Mouse (Mus musculus): ENCODE data around the gene Ubash3a. TPM values are rescaled to one million over a fixed set of nuclear protein-coding genes. Genes with fewer than 3 reads are reported as not detected.

The Ubash3a gene
- polyA plus RNA-seq, 1 experiment from 2014 or later: 0.11 TPM

DNA sequence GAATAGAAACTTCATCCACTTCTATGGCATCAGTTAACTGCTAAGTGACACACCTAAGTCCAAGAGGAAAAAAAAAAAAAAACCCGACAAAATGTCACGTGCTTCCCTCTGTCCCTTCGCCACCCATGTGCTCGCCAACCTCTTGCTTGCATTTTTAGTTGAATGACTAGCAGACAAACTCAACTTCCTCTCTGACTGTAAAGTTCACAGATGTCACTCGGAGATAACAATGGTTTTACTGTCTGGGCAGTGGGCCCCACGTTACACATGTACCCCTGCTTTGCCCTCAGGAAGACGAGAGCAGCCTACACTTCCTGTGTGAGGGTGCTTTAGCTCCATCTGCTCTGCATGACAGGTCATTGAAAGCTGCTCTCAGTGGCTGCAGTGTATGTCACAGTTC, 16.2 kb downstream of the Ubash3a start:
- 44% methylated on average over 7 of the region's 7 CpGs for whole genome bisulfite sequencing
- no peaks in the 10 kb centered on the region for H3K27me3 ChIP-seq (ENCODE audit: control insufficient read depth, insufficient read depth, low read length)
- no peak for DNase-seq (ENCODE audit: low spot score)
- no peak for ATAC-seq (replicated peaks; ENCODE audit: insufficient number of reproducible peaks, low FRiP score, low TSS enrichment, low read depth)
- no peaks in the 10 kb centered on the region for H3K4me1 ChIP-seq (ENCODE audit: control insufficient read depth, insufficient read depth, low read length)
- H3K4me2 ChIP-seq (ENCODE audit: low read depth, low read length): no peak overlapping the region
- H3K9ac ChIP-seq (replicated peaks; ENCODE audit: low read length): no peak overlapping the region
- H3K27ac ChIP-seq (replicated peaks; ENCODE audit: low read depth, low read length): no peak overlapping the region
- H3K4me3 ChIP-seq (ENCODE audit: low read depth, low read length): no peak overlapping the region
- no peaks in the 10 kb centered on the region for H3K9me3 ChIP-seq (replicated peaks; ENCODE audit: control insufficient read depth, low read length)
- no peaks in the 10 kb centered on the region for H3K36me3 ChIP-seq (replicated peaks; ENCODE audit: control insufficient read depth, insufficient read depth, low read depth, low read length)

DNA sequence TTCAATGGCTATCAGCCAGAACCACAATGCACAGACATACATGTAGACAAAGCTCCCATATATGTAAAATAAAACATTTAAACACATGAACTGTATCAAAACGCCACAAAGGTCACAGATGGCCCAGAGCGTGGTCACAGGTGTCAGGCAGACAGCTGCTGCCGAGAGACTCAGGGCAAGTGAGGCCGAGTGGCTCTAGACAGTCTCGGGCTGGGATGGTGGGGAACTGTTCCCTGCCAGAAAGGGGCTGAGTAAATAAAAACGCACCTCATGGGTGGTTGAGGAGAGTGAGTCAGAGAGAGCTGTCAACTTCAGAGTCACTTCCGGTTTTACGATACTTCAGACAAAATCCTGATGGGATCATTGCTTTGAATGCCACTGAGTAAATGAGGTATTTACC, 16.9 kb downstream of the Ubash3a start:
- no peak for ATAC-seq (replicated peaks; ENCODE audit: insufficient number of reproducible peaks, low FRiP score, low TSS enrichment, low read depth)
- H3K4me1 ChIP-seq (ENCODE audit: control insufficient read depth, insufficient read depth, low read length): no peaks in the 10 kb centered on the region
- H3K4me3 ChIP-seq (ENCODE audit: low read depth, low read length): no peak overlapping the region
- H3K9ac ChIP-seq (replicated peaks; ENCODE audit: low read length): no peak overlapping the region
- no peak for DNase-seq (ENCODE audit: low spot score)
- WGBS: 84% methylated on average over 8 of the region's 8 CpGs
- H3K9me3 ChIP-seq (replicated peaks; ENCODE audit: control insufficient read depth, low read length): no peaks in the 10 kb centered on the region
- no peaks in the 10 kb centered on the region for H3K27me3 ChIP-seq (ENCODE audit: control insufficient read depth, insufficient read depth, low read length)
- H3K4me2 ChIP-seq (ENCODE audit: low read depth, low read length): no peak overlapping the region
- H3K27ac ChIP-seq (replicated peaks; ENCODE audit: low read depth, low read length): no peak overlapping the region
- no peaks in the 10 kb centered on the region for H3K36me3 ChIP-seq (replicated peaks; ENCODE audit: control insufficient read depth, insufficient read depth, low read depth, low read length)

DNA sequence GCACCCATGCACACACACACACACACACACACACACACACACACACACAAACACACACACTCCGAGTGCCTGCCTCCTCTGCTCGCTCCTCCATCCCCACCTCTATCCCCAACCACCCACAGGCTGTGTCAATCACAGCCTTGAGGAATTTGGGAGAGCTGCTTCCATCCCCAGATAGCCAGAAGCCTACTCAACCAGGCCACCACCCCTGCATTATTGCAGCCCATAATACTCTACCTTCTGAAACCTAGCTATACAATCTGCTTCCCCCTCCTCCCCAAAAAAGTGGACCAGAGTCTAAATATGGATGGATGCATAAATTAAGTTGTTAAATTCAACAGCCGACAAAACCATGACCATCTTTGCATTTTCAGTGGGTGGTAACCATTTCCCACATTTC, 18.7 kb downstream of the Ubash3a start:
- Histone ChIP-seq H3K4me1 (ENCODE audit: control insufficient read depth, insufficient read depth, low read length) (no peaks in the 10 kb centered on the region), H3K4me3 (ENCODE audit: low read depth, low read length) (no peak overlapping the region), H3K27ac (replicated peaks; ENCODE audit: low read depth, low read length) (no peak overlapping the region), H3K9ac (replicated peaks; ENCODE audit: low read length) (no peak overlapping the region), H3K9me3 (replicated peaks; ENCODE audit: control insufficient read depth, low read length) (no peaks in the 10 kb centered on the region), H3K27me3 (ENCODE audit: control insufficient read depth, insufficient read depth, low read length) (no peaks in the 10 kb centered on the region), H3K36me3 (replicated peaks; ENCODE audit: control insufficient read depth, insufficient read depth, low read depth, low read length) (no peaks in the 10 kb centered on the region), H3K4me2 (ENCODE audit: low read depth, low read length) (no peak overlapping the region)
- ATAC-seq (replicated peaks; ENCODE audit: insufficient number of reproducible peaks, low FRiP score, low TSS enrichment, low read depth) (no peak), DNase-seq (ENCODE audit: low spot score) (no peak)
- WGBS: 61% methylated on average over 3 of the region's 3 CpGs

DNA sequence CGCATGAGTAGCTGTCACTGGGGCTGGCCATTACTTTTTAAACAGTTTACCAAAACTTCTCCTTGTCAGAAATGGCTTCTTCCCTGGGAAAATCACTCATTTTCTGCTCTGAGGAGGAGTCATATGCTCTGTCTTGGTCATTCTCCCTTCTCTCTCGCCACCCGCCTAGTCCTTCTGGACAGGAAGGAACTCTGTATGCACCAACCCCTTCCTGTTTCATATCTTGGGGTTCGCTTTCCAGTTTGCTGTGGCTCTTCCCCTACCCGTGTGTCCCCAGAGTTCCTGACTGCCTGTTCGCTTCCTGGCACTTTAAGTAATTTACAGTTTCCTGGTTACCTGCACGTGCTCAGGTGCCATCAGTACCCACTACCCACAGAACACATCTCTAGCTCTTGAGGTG, 19.3 kb downstream of the Ubash3a start:
- no peaks in the 10 kb centered on the region for H3K9me3 ChIP-seq (replicated peaks; ENCODE audit: control insufficient read depth, low read length)

DNA sequence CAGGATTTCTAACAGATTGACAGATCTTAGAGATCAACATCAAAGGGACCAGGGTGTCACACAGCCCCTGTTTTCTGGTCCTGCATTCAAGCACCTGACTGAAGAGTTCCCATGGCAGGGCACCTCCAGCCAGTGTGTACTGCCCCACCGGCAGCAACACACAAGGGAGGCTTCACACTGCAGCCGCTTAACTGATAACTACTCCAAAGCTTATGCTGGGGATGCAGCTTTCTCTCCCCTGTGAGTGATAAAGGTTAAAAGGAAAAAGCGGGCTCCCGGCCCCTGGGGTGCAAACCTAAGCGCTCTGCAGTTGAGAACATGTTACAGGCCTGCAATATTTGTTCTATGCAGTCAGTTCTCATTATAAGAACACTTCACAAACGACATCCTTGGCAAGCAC, 24.1 kb downstream of the Ubash3a start:
- 63% methylated on average over 6 of the region's 6 CpGs for WGBS
- no peak overlapping the region for H3K4me2 ChIP-seq (ENCODE audit: low read depth, low read length)
- H3K9ac ChIP-seq (replicated peaks; ENCODE audit: low read length): no peak overlapping the region
- no peak for DNase-seq (ENCODE audit: low spot score)
- ATAC-seq (replicated peaks; ENCODE audit: insufficient number of reproducible peaks, low FRiP score, low TSS enrichment, low read depth): no peak
- no peaks in the 10 kb centered on the region for H3K36me3 ChIP-seq (replicated peaks; ENCODE audit: control insufficient read depth, insufficient read depth, low read depth, low read length)
- H3K27ac ChIP-seq (replicated peaks; ENCODE audit: low read depth, low read length): no peak overlapping the region
- no peaks in the 10 kb centered on the region for H3K9me3 ChIP-seq (replicated peaks; ENCODE audit: control insufficient read depth, low read length)
- no peak overlapping the region for H3K4me3 ChIP-seq (ENCODE audit: low read depth, low read length)
- no peaks in the 10 kb centered on the region for H3K27me3 ChIP-seq (ENCODE audit: control insufficient read depth, insufficient read depth, low read length)
- H3K4me1 ChIP-seq (ENCODE audit: control insufficient read depth, insufficient read depth, low read length): no peaks in the 10 kb centered on the region

More for the DNA sequence above, 19.3 kb downstream of the Ubash3a start:
- H3K4me2 ChIP-seq (ENCODE audit: low read depth, low read length): no peak overlapping the region
- H3K27me3 ChIP-seq (ENCODE audit: control insufficient read depth, insufficient read depth, low read length): no peaks in the 10 kb centered on the region
- DNase-seq (ENCODE audit: low spot score) (no peak), ATAC-seq (replicated peaks; ENCODE audit: insufficient number of reproducible peaks, low FRiP score, low TSS enrichment, low read depth) (no peak)
- 88% methylated on average over 7 of the region's 7 CpGs for WGBS
- no peak overlapping the region for H3K9ac ChIP-seq (replicated peaks; ENCODE audit: low read length)
- no peaks in the 10 kb centered on the region for H3K4me1 ChIP-seq (ENCODE audit: control insufficient read depth, insufficient read depth, low read length)
- no peaks in the 10 kb centered on the region for H3K36me3 ChIP-seq (replicated peaks; ENCODE audit: control insufficient read depth, insufficient read depth, low read depth, low read length)
- H3K27ac ChIP-seq (replicated peaks; ENCODE audit: low read depth, low read length): no peak overlapping the region
- H3K4me3 ChIP-seq (ENCODE audit: low read depth, low read length): no peak overlapping the region

DNA sequence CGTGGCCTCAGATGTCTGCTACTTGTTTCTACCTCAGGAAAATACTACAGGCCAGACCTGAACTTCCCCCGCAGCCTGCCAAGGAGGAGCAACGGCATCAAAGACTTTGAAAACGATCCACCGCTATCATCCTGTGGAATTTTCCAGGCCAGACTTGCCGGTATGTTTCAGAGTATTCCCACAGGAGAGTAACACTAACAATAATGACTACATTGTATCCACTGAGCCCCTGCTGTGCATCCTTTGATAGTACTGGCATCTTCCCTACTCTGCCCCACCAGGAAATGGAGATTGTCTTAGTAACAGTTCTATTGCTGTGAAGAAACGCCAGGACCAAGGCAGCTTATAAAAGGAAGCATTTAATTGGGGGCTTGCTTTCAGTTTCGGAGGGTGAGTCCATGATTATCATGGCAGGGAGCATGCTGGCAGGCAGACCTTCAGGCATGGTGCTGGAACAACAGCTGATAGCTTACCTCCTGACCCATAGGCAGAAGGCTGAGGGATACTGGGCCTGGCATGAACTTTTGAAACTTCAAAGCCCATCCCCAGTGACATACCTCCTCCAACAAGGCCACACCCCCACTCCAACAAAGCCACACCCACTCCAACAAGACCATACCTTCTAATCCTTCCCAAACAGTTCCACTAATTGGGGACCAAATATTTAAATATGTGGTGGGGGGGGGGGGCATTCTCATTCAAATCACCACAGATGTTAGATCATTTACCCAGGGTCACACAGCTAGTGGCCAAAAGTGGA, 24.8 kb downstream of the Ubash3a start:
- Histone ChIP-seq H3K9me3 (replicated peaks; ENCODE audit: control insufficient read depth, low read length) (no peaks in the 10 kb centered on the region), H3K4me1 (ENCODE audit: control insufficient read depth, insufficient read depth, low read length) (no peaks in the 10 kb centered on the region), H3K9ac (replicated peaks; ENCODE audit: low read length) (no peak overlapping the region), H3K27ac (replicated peaks; ENCODE audit: low read depth, low read length) (no peak overlapping the region), H3K4me2 (ENCODE audit: low read depth, low read length) (no peak overlapping the region), H3K27me3 (ENCODE audit: control insufficient read depth, insufficient read depth, low read length) (no peaks in the 10 kb centered on the region), H3K36me3 (replicated peaks; ENCODE audit: control insufficient read depth, insufficient read depth, low read depth, low read length) (no peaks in the 10 kb centered on the region), H3K4me3 (ENCODE audit: low read depth, low read length) (no peak overlapping the region)
- WGBS: 36% methylated on average over 8 of the region's 8 CpGs
- ATAC-seq (replicated peaks; ENCODE audit: insufficient number of reproducible peaks, low FRiP score, low TSS enrichment, low read depth) (no peak), DNase-seq (ENCODE audit: low spot score) (peak; percentile 18)

DNA sequence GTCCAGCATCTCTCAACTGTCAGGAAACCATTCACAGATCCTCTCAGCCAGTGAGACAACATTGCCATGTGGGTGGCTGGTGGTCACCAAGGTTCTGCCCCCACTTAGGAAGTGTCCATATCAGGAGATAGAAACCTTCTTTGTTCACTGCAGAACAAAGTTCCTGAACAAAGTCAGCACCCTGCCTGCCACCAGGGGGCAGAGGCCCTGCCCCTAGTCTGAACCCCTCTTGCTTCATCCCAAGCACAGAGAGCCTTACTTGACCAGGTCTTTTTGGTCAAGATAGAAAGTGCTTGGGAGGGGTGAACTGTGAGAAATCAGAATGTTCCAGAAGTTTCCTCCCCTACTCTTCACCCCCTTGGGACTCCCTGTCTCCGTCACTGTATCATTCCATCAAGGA, 28.2 kb downstream of the Ubash3a start:
- no peak for ATAC-seq (replicated peaks; ENCODE audit: insufficient number of reproducible peaks, low FRiP score, low TSS enrichment, low read depth)
- Histone ChIP-seq H3K4me1 (ENCODE audit: control insufficient read depth, insufficient read depth, low read length) (no peaks in the 10 kb centered on the region), H3K36me3 (replicated peaks; ENCODE audit: control insufficient read depth, insufficient read depth, low read depth, low read length) (no peaks in the 10 kb centered on the region), H3K9ac (replicated peaks; ENCODE audit: low read length) (no peak overlapping the region), H3K27ac (replicated peaks; ENCODE audit: low read depth, low read length) (no peak overlapping the region), H3K4me3 (ENCODE audit: low read depth, low read length) (no peak overlapping the region), H3K27me3 (ENCODE audit: control insufficient read depth, insufficient read depth, low read length) (no peaks in the 10 kb centered on the region), H3K9me3 (replicated peaks; ENCODE audit: control insufficient read depth, low read length) (no peaks in the 10 kb centered on the region), H3K4me2 (ENCODE audit: low read depth, low read length) (no peak overlapping the region)
- WGBS: 95% methylated on average over 1 of the region's 1 CpGs
- DNase-seq (ENCODE audit: low spot score): no peak

DNA sequence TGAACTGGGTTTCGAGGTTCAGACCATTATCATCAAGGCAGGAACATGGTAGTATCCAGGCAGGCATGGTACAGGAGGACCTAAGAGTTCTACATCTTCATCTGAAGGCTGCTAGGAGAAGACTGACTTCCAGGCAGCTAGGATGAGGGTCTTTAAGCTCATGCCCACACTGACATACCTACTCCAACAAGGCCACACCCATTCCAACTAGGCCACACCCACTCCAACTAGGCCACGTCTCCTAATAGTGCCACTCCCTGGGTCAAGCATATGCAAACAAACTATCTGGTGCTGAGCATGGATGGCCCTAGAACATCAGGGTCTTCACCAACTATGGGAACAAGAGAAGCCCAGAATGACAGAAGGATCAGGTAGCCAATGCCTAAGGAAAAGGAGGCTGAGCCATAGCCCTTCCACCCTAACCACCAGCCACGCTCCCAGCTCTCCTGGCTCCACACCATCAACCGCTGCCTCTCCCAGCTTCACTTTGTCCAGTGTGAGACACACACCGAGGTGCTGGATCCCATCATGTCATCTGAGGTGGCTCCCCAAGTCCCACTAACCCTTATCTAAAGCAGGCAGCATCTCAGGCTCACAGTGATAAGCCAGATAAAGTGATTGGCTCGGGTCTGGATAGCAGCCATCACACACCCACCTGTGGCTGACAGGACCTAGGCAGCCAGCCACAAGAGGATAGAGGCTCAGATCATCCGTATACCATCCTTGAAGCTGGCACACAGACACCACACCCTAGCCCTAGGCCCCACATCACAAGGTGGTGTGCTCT, 30.8 kb downstream of the Ubash3a start:
- Histone ChIP-seq H3K4me1 (ENCODE audit: control insufficient read depth, insufficient read depth, low read length) (no peaks in the 10 kb centered on the region), H3K4me2 (ENCODE audit: low read depth, low read length) (no peak overlapping the region), H3K9ac (replicated peaks; ENCODE audit: low read length) (no peak overlapping the region), H3K36me3 (replicated peaks; ENCODE audit: control insufficient read depth, insufficient read depth, low read depth, low read length) (no peaks in the 10 kb centered on the region), H3K4me3 (ENCODE audit: low read depth, low read length) (no peak overlapping the region), H3K27ac (replicated peaks; ENCODE audit: low read depth, low read length) (no peak overlapping the region), H3K9me3 (replicated peaks; ENCODE audit: control insufficient read depth, low read length) (no peaks in the 10 kb centered on the region), H3K27me3 (ENCODE audit: control insufficient read depth, insufficient read depth, low read length) (no peaks in the 10 kb centered on the region)
- DNase-seq (ENCODE audit: low spot score): no peak
- 83% methylated on average over 7 of the region's 7 CpGs for WGBS
- ATAC-seq (replicated peaks; ENCODE audit: insufficient number of reproducible peaks, low FRiP score, low TSS enrichment, low read depth): no peak

All from embryonic facial prominence, embryonic 11.5 days (tissue).